Mouse (Mus musculus): ENCODE results near the gene Mrps17.

- no peak for TF ChIP-seq POU5F1 (IDR thresholded peaks at IDR 0.05; ENCODE audit: borderline replicate concordance, low read length)
- TF ChIP-seq CTCF (conservative IDR thresholded peaks at IDR 0.05; ENCODE audit: low read length) = peak; percentile 58
- no peak for TF ChIP-seq NANOG (IDR thresholded peaks at IDR 0.05; ENCODE audit: borderline replicate concordance, low read length)
Observed at GRCm38 (mm10) chr5:129724834-129725773, 9.8 kb downstream of the Mrps17 start, which contains the start of gene Nipsnap2.
